In genomic region chr1:153101327-153101880, GRCm38 (mm10) we compare ENCODE assay signal across 8 mouse cellular contexts.
DNase-seq lines count a peak whose midpoint lies in the region; ATAC-seq and TF ChIP-seq lines count a peak whose summit lies in the region.

No protein-coding gene starts in this region.

- peak overlapping the region; percentile 43; the same call in 1 of the 2 replicates for H3K9ac ChIP-seq in heart, embryonic 11.5 days (ENCODE audit: low read depth, low read length)
- no peak overlapping the region for H3K9ac ChIP-seq in stomach, embryonic 15.5 days

- peaks cover 21% of the 10 kb centered on the region for H3K4me1 ChIP-seq in heart, embryonic 11.5 days (ENCODE audit: control insufficient read depth, insufficient read depth, low read length)
- H3K4me1 ChIP-seq in stomach, embryonic 15.5 days: peaks cover 11% of the 10 kb centered on the region; the same call in 1 of the 2 replicates

- no peaks in the 10 kb centered on the region for H3K9me3 ChIP-seq in heart, embryonic 11.5 days (replicated peaks; ENCODE audit: control insufficient read depth, low read length)
- H3K9me3 ChIP-seq in stomach, embryonic 15.5 days: no peaks in the 10 kb centered on the region

- ATAC-seq in heart, embryonic 11.5 days (replicated peaks; ENCODE audit: insufficient number of reproducible peaks, low FRiP score, low TSS enrichment): no peak
- 0 out of 2 replicates have a peak, but pooled peaks have one; percentile 25 for ATAC-seq in stomach, embryonic 15.5 days (ENCODE audit: insufficient read depth, low FRiP score, low read depth)

- H3K4me3 ChIP-seq in gastrocnemius, adult 2 months: no peak overlapping the region
- no peak overlapping the region for H3K4me3 ChIP-seq in heart, embryonic 11.5 days (ENCODE audit: low read depth, low read length)
- H3K4me3 ChIP-seq in stomach, embryonic 15.5 days (replicated peaks): no peak overlapping the region

- intact Hi-C loops in gastrocnemius, adult 2 months (cut with DNase I): loop anchor here (1.0 to 5.0 kb wide), 2 partner anchors 136 to 285 kb away; no protein-coding TSS in a partner anchor

- no peaks in the 10 kb centered on the region for H3K36me3 ChIP-seq in heart, embryonic 11.5 days (ENCODE audit: control insufficient read depth, insufficient read depth, low read length)
- H3K36me3 ChIP-seq in stomach, embryonic 15.5 days: no peaks in the 10 kb centered on the region

- TF ChIP-seq CTCF in gastrocnemius, adult 2 months (IDR thresholded peaks at IDR 0.05): peak; percentile 91

- peak overlapping the region; percentile 57 for H3K27ac ChIP-seq in gastrocnemius, adult 2 months
- H3K27ac ChIP-seq in heart, embryonic 11.5 days (ENCODE audit: low read depth, low read length): peak overlapping the region; percentile 84
- peak overlapping the region; percentile 28; the same call in 1 of the 2 replicates for H3K27ac ChIP-seq in stomach, embryonic 15.5 days

- H3K4me2 ChIP-seq in heart, embryonic 11.5 days: peak overlapping the region; percentile 17; the same call in 1 of the 2 replicates
- H3K4me2 ChIP-seq in stomach, embryonic 15.5 days: peak overlapping the region; percentile 35; the same call in 1 of the 2 replicates

- peak; percentile 56 for DNase-seq in gastrocnemius, adult 2 months
- no peak for DNase-seq in gastrocnemius, postnatal 25 days
- DNase-seq in ES-CJ7 (ENCODE audit: low read depth, low spot score): peak; percentile 91
- DNase-seq in cerebellum, postnatal 10 days: peak; percentile 71 to 76
- DNase-seq in kidney, postnatal 25 days: peak; percentile 43 to 71
- peak; percentile 67 for DNase-seq in lung, postnatal 25 days (ENCODE audit: low spot score)

- WGBS in heart, embryonic 11.5 days (ENCODE audit: insufficient replicate concordance): 32% methylated on average over 9 of the region's 9 CpGs
- WGBS in stomach, embryonic 15.5 days: 21% methylated on average over 9 of the region's 9 CpGs

- no peaks in the 10 kb centered on the region for H3K27me3 ChIP-seq in heart, embryonic 11.5 days (ENCODE audit: control insufficient read depth, insufficient read depth, low read length)
- no peaks in the 10 kb centered on the region for H3K27me3 ChIP-seq in stomach, embryonic 15.5 days (replicated peaks)

Comparison
In these comparisons a context has a peak if more than half of its experiments do, and no peak if none do; other contexts are left out.
1. H3K27ac ChIP-seq: peak in every context shown above with its lines; median percentile 84 in heart, embryonic 11.5 days; 57 in gastrocnemius, adult 2 months; 28 in stomach, embryonic 15.5 days.